Mouse (Mus musculus) activated CD4-positive, CD25-positive, alpha-beta regulatory T cell, adult 4 months (primary cell): ENCODE data around the gene Myzap. TPM values are rescaled to one million over a fixed set of nuclear protein-coding genes. Genes with fewer than 3 reads are reported as not detected.

ENCODE experiments used
- ATAC-seq: one replicate; pipeline ENCODE4 v1.8.0; 2017
- polyA plus RNA-seq, 2 experiments: library from polyadenylated mRNA; unstranded; fragments of 100-300 nt; shearing (Covaris generic); gene quantifications; one replicate each; pipeline ENCODE4 v1.2.1; 2017

The Myzap gene
- polyA plus RNA-seq, 2 experiments from 2014 or later, result 0.77 TPM; not detected in 1

GRCm38 (mm10) chr9:71599861-71600260 is 7.7 kb upstream of the Myzap start:
- ATAC-seq, result no peak

GRCm38 (mm10) chr9:71596888-71597287 is 4.7 kb upstream of the Myzap start:
- ATAC-seq, result no peak

- no peak for ATAC-seq
Measured at GRCm38 (mm10) chr9:71592577-71593285, 571 bp upstream of the Myzap start.

GRCm38 (mm10) chr9:71591106-71591505 is 1.1 kb downstream of the Myzap start:
- no peak for ATAC-seq

- no peak for ATAC-seq
Measured at GRCm38 (mm10) chr9:71589771-71590170, 2.4 kb downstream of the Myzap start.

GRCm38 (mm10) chr9:71588930-71589592 is 3.1 kb downstream of the Myzap start:
- ATAC-seq, result no peak

- ATAC-seq, result no peak
Measured at GRCm38 (mm10) chr9:71586408-71586807, 5.8 kb downstream of the Myzap start.

DNA sequence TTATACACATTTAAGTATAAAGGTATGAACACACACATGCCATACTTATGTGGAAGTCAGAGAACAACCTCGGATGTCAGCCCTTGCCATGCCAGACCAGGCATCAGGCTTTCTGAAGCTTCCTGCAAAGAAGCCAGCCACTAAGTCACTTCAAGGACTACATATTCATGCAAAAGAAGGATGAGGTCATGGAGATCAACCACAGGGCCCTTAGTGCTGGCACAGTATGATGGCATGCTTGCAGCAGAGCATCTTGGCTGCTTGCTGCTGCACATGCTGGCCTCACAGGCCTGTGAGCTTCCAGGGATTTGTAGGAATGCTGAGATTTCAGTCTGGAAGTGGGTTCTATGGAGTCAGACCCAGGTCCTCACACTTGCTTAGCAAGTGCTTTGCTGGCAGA is 9.4 kb downstream of the Myzap start:
- ATAC-seq, result no peak

DNA sequence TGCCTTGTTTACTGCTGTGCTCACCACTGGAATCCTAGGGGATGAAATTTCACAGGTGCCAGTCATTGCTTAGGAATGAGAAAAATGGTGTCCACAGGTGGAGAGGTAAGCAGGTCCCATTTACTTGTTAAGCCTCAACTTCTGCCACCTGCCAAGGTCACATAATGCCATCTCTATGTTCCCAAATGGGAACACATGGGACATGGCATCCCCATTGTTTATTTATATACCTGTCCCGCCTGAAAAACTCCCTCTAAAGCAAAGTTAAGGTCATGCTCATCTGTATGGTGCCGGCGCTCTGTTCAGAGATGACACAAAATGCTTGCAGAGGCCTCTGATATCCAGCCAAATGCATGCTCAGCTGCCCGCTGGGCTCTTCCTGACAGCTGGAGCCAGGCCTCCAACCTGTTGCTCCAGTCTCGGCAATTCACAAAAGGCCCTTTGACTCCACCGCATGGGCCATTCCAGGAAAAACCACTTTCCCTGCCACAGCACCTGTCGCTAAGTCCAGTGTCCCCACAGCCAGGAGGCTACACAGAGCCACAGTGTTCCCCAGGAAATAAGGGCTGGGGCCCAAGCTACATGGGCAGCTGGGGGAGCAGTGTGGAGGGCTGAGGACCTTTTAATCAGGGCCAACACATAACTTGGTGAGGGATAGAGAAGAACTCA is 13.1 kb downstream of the Myzap start:
- ATAC-seq, result no peak

- no peak for ATAC-seq
Measured at GRCm38 (mm10) chr9:71574440-71574839, 17.7 kb downstream of the Myzap start.

DNA sequence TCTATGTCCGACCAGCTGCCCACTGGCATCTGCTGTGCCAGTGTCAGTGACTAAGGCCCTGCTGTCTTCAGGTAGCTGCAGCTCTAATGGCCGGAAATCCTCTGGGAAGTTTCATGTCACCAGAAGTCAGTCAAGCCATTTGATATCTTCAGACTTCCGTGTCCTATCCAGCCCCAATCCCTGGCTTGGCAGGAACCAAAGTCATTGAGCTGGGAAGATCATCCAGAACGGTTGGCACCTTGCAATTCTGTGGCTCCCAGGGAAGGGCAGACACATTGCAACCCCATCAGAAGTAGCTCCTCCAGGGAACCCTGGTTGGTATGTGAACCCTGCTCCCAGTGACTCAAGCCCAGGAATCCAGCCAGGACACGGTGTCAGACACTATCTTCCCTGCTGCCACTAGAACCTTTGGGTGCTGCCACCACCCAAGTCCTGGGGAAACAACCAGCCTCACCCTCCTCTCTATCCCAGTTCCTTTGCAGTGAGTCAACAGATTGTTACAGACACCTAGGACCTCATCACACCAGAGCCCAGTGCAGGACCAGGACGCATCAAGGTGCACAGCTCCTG is 18.3 kb downstream of the Myzap start:
- no peak for ATAC-seq

DNA sequence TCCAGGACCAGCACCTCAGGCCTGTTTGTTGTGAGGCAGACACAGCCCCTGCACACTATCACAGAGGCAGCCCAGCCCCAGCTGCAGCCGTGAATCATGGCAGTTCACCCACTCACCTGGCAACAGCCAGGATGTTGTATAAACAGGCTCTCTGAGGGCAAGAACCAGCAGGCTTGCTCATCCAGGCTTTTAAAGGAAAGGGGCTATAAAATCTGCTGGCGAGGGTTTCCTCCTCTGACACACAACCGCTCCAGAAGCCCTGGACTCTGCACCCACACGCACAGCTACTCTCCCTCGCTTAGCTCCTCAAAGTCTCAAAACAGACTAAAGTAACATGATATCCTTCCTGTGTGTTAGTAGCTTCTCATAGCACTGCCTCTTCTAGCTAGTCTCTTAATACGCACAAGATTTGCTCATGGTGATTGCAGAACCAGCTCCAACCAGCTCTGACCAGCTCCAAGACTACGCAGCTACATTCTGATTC is 21.0 kb downstream of the Myzap start:
- ATAC-seq, result no peak

DNA sequence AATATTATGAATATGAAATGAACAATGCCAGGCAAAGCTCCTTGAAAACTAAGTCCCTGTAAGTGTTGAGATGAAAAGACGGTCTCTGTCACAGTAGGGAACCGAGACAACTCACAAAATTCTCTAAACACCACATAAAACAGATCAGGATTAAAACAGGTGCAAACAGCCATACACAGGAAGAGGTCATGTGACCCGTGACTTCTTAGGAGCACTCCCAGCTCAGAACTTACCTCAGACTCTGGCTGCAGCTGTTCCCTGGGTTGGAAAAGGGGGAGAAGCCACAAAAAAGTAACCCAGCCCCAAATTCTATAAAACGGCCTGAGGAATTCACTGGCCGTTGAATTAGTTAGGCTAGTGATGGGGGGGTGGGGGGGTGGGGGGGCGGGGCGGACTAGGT is 22.0 kb downstream of the Myzap start:
- no peak for ATAC-seq

GRCm38 (mm10) chr9:71568323-71568942 is 23.7 kb downstream of the Myzap start:
- ATAC-seq, result no peak

DNA sequence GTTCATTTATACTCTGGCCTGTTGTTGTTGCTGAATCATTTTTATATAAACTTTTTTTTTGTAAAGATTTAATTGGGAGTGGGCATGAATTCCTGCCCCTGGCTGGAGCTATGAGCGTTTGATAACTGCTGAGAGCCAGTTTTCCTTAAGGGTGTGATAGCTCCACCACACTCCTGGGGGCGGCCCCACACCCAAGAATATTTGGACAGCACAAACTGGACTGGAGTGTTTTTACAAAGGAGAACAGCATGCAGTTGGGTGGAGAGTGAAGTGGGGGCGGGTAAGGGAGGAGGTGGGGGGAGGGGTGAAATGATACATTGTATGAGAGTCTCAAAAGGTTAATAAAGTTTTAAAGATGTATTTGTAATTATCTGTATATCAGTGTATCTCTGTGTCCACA is 24.8 kb downstream of the Myzap start:
- ATAC-seq, result no peak

DNA sequence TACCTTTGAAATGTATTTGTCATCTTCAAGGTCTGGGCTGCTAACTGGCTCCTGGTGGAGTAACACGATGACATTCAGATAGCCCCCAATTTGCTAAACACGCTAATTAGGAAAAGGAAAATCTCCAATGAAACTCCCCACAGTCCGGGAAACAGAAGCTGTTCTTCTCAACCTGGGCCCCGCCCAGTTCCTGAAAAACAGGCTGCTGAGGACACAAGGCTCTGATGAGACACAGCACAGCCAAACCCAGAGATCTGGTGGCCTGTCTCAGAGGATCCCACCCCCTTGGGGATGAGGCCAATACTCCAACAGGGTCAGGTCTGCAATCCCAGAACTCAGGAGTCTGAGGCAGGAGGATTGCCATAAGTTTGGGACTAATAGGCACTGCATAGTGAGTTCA is 25.4 kb downstream of the Myzap start:
- no peak for ATAC-seq

GRCm38 (mm10) chr9:71557737-71558136 is 34.4 kb downstream of the Myzap start:
- ATAC-seq, result no peak

DNA sequence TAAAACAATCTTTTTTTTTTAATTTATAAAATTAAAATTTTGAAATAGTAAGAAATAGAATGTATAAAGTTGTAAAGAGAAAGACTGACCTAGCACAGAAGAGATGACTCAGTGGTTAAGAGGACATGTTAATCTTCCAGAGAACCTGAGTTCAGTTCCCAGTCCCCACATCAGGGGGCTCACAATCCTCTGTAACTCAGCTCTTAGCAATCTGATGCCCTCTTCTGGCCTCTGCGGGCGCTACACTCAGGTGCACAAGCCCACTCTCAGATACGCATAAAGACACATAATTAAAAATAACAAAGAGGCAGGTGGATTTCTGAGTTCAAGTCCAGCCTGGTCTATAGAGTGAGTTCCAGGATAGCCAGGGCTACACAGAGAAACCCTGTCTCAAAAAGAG is 38.2 kb downstream of the Myzap start:
- ATAC-seq, result no peak

DNA sequence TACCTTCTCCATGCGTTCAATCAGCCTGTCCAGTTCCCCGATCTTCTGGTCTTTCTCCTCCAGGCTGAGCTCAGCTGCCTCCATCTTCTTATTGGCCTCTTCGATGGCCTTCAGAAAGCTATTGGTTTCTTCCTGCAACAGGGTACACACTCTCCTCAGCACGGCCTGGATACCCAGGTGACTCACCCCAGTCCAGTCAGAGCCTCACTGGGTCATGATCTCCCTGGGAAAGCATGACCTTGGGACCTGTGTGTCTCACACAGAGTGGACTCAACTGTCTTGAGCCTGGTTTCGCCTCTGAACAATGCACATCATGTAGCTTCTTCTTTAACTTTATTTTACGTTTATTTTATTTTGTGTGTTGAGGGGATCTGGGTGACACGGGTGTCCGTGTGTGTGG is 42.0 kb downstream of the Myzap start:
- no peak for ATAC-seq

DNA sequence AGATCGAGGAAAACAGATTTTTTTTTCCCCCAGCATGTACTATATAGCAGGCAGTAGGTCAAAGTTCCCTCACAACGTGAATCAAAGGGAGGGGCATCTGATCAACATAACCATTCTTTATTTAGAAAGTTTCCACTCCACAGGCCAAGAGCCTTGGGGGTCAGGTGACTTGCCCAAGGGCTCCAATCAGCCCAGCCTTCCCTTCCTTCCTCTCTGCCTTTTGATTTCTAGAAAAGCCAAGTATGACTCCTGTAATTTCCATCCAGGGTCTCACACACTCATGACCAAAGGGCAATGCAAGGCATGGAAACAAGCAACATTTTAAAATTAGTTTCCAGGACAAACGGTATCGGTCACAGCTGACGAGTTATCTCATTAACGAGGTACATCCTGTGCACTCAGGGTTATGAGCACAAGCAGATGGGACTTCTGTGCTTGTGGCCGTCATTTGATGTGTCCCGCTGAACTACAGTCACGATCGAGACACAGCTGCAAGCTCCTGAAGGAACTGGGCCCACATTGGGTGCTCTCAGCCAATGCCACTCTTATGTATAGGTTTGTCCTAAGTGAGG is 44.4 kb downstream of the Myzap start:
- ATAC-seq, result no peak

GRCm38 (mm10) chr9:71544831-71545230 is 47.3 kb downstream of the Myzap start:
- ATAC-seq, result no peak

DNA sequence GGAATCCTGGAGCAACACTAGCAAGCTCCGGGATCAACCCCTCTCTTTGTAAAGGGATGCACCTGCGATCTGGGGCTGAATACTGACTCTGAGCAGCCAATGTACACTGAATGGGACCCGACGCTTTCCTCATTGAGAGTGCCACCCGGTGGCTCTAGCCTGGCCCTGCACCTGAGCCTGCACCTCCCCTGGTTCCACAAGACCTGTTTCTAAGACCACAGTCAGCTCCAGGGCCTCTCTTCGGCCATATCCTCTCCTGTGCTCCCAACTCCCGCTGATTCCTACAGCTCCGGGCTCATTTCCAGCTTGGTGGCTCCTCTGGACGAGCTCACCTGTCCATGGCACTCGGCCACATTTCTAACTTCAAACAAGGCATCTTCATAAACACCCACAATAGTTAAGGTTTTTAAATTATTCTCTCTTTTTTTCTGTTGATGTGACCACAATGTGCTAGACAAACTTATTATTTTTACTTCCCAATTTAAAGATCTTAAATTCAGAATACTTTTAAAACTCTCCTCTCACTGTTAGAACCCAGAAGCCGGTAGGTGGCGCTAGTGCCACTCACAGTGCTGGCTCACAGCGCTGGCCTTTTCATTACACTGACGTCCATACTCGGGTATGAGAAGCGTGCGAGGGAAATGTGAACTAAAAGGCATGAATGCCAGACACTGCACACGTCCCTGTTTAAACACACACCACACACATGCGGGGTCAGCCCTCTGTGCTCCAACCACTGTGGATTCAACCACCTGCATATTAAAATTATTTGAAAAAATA is 48.5 kb downstream of the Myzap start:
- no peak for ATAC-seq
